Mouse (Mus musculus) testis, postnatal 10 days (tissue): Measurements from ENCODE around the gene Nip7.
A peak's percentile ranks its signal among the peaks of the same experiment; 100 is the strongest.
"Not testable (repeated sequence)": the region's sequence is repeated elsewhere in the genome, so short reads cannot be mapped to it uniquely, and the experiment has no call there.

ENCODE experiments used
- DNase-seq: peaks from one replicate; pipeline ENCODE4 v3.0.0; 2021; ENCODE audit warnings: low spot score

Gene Nip7

DNA sequence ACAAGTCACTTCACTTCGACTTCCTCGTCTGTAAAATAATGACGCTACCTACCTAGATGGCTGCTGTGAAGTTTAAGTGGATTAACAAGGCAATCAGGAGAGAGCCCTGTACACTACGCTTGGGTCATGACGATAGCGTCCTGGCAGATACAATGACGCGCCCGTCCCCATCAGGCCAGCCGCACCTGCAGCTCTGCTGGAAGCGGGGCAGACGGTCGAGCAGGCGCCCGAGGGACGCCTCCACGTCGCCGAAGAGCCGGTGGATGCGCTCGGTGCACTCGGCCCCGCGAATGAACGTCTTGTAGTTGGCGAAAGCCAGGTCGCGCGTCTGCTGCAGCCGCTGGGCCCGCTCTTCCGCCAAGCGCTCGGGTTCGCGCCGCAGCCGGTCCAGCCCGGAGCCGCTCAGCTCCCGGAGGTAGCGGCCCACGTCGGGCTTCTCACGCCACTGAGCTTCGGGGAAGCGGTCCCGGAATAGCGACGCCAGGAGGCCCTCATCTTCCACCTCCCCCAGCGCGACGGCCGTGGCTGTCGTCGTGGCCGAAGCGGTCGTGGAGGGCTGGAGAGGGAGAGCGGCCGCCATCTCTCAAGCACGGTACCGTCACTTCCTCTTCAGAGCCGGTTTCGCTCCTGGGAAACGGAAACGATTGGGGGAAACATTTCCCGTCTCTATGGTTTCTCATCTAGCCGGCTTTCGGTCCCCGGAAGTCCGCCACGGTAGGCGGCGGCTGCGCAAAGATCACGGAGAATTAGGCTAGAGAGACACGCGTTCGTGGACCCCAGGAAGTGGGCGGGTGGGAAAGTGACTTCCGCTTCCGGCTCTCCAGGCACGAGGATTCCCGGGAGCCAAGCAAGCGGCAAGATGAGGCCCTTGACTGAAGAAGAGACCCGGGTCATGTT is at the start of gene Nip7, which contains the start of gene Cog8:
Nip7 (plus strand) TSS at position 802 of the 897 bp plus-strand sequence.
Cog8 (minus strand) TSS at position 614 of the 897 bp plus-strand sequence.
- peak; percentile 92 for DNase-seq

GRCm38 (mm10) chr8:107007795-107008194 is 48.9 kb upstream of the Nip7 start:
- DNase-seq, result no peak

GRCm38 (mm10) chr8:107012666-107013065 is 44.0 kb upstream of the Nip7 start:
- no peak for DNase-seq

DNA sequence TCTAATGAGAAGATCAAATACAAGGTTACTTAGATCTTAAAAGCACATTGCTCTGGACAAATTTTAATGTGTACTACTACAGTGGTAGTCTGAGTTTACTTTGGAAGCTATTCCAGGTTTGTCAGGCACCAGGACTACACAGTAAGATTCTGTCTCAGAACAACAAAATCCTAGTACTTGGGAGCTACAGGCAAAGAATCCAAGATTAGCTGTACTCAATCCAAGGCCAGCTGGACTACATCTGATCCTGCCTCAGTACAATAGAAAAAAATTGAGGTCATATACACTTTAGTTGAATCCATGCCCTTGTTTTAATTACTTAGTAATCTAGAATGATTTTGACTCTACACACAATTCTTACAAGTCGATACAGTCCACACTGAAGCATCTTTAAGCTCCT is 41.8 kb upstream of the Nip7 start:
- DNase-seq, result no peak

DNA sequence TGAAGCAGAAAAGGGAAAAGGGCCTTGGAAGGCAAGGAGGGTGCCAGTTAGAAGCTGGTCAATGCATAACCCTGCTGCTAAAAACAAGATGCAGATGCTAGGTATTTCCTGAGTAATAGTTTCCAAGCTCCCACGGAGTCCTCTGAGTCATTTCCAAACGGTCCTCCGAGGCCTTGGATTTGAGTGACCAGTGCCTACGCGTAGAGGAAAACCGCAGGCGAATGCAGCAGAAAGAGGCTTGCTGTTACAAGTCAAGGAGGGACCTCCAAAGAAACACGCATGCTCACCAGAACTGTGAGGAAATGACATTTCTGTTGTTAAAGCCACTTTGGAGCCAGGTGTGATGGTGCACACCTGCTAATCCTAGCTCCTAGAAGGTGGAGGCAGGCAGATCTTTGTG is 33.2 kb upstream of the Nip7 start:
- DNase-seq, result no peak

DNA sequence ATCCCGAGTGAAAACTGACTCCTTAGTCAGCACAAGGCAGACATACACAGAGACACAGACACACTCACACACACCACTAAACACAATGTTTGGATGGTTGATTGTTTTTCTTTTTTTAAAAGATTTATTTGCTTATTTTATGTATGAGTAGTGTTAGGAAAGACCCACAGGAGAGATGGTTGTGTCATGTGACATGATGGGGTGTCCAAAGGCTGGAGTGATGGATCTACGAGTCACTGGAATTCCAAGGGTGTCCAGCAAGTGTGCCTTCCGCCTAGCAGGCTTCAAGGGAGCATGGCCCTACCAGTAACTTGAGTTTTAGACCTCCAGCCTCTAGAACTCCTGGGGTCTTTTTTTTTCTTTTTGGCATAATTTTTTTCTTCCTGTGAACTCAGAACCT is 27.4 kb upstream of the Nip7 start:
- no peak for DNase-seq

- no peak for DNase-seq
Measured at GRCm38 (mm10) chr8:107030058-107030457, 26.6 kb upstream of the Nip7 start.

- DNase-seq, result peak; percentile 99
Measured at GRCm38 (mm10) chr8:107030650-107031576, 25.8 kb upstream of the Nip7 start, which contains the start of gene Vps4a. Gene Vps4a, plus strand, starts transcription at chr8:107031222.

DNA sequence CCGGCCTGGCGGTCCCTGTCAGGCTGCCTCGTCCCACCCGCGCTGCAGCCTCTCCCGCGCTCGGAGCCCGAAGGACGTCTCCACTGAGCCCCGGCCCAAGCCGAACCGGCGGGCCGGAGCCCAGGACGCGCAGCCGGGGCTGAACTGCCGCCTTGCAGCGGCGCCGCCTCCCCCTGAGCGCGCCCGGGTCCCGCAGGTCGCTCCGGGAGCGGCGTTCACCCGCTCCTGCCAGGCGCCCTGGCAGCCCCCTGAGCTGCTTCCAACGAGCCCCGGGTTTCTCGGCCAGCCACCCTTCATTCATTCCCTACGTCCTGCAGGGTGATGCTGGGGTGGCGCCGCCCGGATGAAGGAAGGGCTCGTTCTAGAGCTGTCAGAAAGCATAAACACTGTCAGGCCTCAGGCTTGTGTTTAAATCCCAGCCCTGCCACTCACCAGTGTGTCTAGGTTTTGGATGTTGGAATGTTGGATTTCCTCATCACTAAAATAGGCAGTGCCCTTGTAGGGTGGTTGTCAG is 25.0 kb upstream of the Nip7 start:
- no peak for DNase-seq

DNA sequence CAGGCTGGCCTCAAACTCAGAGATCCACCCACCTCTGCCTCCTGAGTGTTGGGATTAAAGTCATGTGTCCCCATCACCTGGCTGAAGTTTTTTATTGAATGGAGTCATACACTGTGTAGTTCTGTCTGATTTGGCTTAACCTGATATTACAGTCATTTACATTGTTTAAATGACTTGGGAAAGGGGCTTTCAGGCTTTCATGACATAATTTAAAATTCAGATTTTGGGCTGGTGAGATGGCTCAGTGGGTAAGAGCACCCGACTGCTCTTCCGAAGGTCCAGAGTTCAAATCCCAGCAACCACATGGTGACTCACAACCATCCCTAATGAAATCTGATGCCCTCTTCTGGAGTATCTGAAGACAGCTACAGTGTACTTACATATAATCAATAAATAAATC is 23.1 kb upstream of the Nip7 start:
- DNase-seq, result not testable (repeated sequence)

GRCm38 (mm10) chr8:107035641-107036040 is 21.0 kb upstream of the Nip7 start:
- DNase-seq, result no peak

DNA sequence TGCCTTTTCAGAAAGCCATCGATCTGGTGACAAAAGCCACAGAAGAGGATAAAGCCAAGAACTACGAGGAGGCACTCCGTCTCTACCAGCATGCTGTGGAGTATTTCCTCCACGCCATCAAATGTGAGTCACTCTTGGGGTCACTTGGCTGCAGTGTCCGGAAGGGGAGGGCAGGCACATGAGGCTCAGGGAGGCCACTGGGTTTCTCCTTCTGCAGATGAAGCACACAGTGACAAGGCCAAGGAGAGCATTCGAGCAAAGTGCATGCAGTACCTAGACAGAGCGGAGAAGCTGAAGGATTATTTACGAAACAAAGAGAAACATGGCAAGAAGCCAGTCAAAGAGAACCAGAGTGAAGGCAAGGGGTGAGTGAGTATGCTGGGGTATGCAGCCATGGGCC is 20.1 kb upstream of the Nip7 start:
- DNase-seq, result no peak

- DNase-seq, result no peak
Measured at GRCm38 (mm10) chr8:107040632-107041031, 16.0 kb upstream of the Nip7 start.

DNA sequence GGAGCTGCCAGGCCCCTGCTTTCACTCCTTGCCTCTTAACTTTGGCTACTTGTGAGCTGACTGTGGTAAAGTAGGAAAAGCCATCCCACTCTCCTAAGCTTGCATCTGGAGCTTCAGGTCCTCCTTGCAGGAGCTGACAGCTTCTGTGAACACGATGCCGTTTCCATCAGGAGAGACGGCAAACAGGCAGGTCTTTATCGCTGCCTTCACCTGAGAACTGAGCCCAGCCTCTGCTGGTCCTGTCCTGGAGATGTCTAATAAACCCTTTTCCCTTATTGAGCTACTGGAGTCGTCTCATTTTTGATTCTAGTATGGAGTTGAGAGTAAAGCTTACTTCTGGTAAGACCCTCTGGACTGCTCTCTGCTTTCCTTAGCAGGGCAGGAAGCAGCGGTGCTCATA is 11.2 kb upstream of the Nip7 start:
- no peak for DNase-seq

GRCm38 (mm10) chr8:107046976-107047375 is 9.7 kb upstream of the Nip7 start:
- DNase-seq, result no peak

- peak; percentile 83 for DNase-seq
Measured at GRCm38 (mm10) chr8:107048061-107048941, 8.4 kb upstream of the Nip7 start, which contains the start of gene Pdf. Gene Pdf, minus strand, starts transcription at chr8:107048614.

DNA sequence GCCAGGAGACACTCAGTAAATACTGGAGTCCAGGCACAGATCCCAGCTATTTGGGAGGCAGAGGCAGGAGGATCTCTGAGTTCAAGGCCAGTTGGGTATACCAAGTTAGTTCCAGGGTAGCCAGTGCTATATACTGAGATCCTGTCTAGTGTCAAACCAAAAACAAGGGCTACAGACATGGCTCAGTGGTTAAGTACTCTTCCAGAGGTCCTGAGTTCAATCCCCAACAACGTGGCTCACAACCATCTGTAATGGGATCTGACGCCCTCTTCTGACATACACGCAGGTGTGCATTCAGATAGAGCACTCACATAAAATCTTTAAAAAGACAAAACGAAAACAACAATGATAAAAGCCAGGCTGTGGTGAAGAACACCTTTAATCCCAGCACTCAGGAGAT is 7.2 kb upstream of the Nip7 start:
- no peak for DNase-seq

DNA sequence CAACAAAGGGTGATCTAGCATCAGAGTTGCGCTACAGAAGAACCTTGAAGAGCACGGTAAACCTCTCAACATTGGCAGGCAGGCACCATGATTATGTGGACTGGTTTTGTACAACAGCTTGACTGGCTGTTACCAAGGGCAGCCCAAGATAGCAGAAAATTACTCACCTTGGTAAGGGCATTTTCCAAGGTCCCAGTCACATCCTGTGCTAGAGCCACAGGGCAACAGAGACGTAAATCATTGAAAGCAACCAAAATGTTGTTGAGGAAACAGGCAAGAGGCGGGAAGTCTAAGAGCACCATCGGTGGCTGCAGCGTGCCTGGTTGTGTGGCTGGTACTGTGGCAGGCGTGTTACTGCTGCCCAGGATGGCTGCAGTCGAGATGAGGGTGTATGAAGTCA is 4.6 kb upstream of the Nip7 start:
- DNase-seq, result no peak

- no peak for DNase-seq
Measured at GRCm38 (mm10) chr8:107056973-107057369, 294 bp downstream of the Nip7 start.

GRCm38 (mm10) chr8:107062613-107063012 is 5.9 kb downstream of the Nip7 start:
- DNase-seq, result no peak
